Mouse (Mus musculus) CH12.LX (cell line): Measurements from ENCODE around the gene Znfx1.

Source experiments
- CTCF ChIP-seq, 2 experiments: IDR thresholded peaks in 1 of 2; conservative IDR thresholded peaks in 1 of 2; 2 replicates each; pipeline ENCODE4 v1.5.1; 2011 to 2012; ENCODE audit warnings: low read depth in 2 of 2, low read length in 2 of 2, improper control_type of control experiment in 1 of 2, inconsistent platforms in 1 of 2, mild to moderate bottlenecking in 1 of 2, moderate library complexity in 1 of 2
- EP300 ChIP-seq: IDR thresholded peaks from 2 replicates; pipeline ENCODE4 v1.6.1; 2011; ENCODE audit warnings: low read length, improper control_type of control experiment
- MAX ChIP-seq: IDR thresholded peaks from 2 replicates; pipeline ENCODE4 v1.6.1; 2011; ENCODE audit warnings: low read length, improper control_type of control experiment
- TCF12 ChIP-seq: IDR thresholded peaks from 2 replicates; pipeline ENCODE4 v1.6.1; 2014; ENCODE audit warnings: low read depth, mild to moderate bottlenecking, inconsistent platforms, low read length, improper control_type of control experiment

DNA sequence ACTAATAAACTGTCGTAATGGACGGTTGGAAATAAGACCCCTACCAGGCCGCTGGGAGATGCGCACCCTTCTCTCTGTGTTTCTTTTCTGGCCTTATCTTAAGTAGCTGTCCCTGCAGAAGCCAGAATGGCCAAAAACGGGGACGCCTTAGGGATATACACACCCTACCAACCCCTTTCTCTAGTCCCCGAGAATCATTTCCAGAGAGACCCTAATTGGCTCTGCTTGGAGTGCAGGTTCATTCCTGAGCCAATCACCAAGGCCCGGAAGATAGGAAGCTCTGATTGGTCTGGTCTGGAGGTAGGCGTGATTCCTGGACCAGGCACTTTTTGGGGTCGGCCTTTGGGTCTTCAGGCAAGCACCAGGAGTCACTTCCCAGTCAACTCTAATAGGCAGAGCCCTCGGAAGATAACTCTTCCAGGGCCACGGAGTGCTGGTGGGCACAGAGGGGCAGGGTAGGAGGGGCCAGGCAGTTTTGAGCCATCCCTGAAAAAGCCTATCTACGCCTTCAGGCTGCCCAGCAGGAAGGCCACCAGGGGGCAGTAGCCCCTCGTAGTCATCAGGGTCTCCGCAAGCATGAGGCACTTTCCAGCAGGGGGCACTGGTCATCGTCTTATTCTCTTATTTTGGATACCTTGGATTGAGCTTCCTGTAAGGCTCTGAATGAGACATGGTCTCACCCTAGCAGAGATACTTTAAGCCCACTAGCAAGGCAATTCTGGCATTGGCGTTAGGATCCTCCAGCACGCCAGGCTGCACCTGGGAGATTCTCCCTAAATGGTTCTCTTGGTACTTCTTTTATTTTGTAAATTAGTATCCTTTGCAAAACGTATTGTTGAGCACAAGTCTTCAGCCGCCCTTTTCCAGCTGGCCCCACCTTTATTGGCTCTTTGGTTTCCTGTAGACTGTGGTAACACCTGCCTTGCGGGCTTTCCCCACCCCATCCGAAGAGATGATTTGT is 9.1 kb upstream of the Znfx1 start:
- TF ChIP-seq CTCF (conservative IDR thresholded peaks at IDR 0.05 in 1 of 2, IDR thresholded peaks at IDR 0.05 in 1 of 2; ENCODE audit: low read depth in 2 of 2, low read length in 2 of 2) (peak; percentile 91 to 100), EP300 (no peak), TCF12 (peak; percentile 19; the same call in 1 of the 2 replicates), MAX (peak; percentile 74; the same call in 1 of the 2 replicates)
